Mouse (Mus musculus): ENCODE results near the gene Nanp.

The Nanp gene

DNA sequence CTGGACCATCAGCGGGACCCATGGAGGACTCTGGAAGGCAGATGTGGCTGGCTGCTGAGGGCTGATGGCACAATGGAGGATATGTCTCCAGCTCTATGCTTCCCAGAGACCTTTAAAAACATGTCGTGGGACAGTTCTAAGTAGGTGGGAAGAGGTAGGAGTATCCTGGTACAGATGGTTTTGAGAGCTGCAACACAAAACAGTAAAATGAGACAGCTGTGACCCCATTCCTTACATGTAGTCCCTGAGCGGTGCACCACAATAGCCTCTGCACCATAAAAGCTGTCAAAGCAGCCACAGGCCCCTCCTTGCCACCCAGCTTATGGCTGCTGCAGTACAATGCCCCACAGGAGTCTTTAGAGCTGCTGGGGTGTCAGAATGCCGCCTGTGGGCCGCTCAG is 41.6 kb downstream of the Nanp start:
- no peak for DNase-seq

DNA sequence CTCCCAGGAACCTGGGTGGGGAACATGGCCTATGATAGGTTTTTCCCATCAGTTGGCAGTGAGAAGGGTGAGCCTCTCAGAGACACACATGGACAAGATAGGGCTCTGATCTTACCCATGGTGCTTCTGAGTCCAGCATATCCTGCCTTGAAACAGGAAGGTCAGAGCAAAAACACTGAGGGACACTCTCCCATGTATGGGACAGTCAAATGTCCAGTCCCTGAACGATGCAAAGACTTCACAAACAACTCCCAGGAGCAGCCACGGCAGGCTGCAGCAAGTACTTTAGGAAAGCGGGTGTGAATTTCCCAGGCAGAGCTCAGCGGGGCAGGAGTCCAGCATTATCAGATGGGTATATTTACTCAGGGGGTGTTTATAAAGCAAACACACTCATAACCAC is 43.9 kb downstream of the Nanp start:
- DNase-seq: no peak

- DNase-seq: no peak
These were observed 48.1 kb downstream of the Nanp start for GRCm38 (mm10) chr2:150991050-150991449.

- no peak for DNase-seq
These were observed 48.7 kb downstream of the Nanp start for GRCm38 (mm10) chr2:150990506-150990905.

- no peak for DNase-seq
These were observed 53.8 kb downstream of the Nanp start for GRCm38 (mm10) chr2:150985359-150985758.

- DNase-seq: no peak
These were observed 57.1 kb downstream of the Nanp start for GRCm38 (mm10) chr2:150982051-150982450.

DNA sequence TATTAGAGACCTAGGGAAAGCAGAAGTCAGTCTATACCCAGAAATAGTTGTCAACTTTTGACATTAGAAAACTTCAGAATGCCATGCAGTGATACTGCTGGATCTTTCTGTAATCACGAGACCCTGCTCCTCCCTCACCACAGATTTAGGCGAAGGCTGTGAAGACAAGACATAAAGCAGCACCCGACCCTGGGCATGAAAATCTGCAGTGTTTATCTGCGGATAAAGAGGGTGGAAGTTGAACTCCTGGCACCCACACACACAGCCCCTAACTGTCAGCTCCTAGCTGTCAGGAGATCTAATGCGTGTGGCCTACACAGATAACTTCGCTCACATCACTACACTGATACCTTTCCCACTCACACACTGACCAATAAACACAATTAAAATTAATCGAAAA is 57.7 kb downstream of the Nanp start:
- peak; percentile 46 for DNase-seq

DNA sequence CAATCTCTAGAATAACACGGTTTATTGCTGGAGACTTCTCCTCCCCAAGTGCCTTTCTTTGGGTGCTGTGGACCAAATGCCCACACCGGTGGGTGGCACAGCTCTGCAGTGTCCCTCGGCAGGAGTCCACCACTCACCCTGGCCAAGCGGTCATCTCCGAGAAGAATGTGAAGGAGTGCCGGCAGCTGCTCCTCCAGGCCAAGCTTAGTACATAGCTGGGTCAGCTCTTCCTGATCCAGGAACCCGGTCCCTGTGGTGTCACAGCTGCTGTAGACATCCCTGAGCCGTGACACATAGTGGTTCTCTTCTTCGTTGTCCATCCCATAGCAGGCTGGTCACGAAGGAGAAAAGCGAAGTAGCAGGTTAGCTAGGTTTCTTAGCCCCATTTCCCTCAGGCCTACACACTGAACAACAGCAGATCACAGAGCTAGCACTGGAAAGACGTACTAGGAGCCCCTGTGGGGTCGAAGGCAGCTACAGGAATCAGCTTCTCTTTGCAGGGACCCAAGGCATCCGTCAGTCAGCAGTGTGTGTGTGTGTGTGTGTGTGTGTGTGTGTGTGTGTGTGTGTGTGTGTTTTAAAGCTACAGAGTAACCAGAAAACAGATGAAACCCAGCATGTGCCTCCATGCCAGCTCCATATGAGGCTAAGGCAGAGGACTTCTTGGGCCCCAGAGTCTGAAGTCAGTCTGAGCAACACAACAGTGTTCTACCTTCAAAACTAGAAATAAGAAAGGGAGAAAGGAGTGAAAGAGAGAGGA is 59.2 kb downstream of the Nanp start:
- DNase-seq: peak; percentile 2

Data from liver (tissue).